Mouse (Mus musculus) lung, postnatal 10 days (tissue): ENCODE data around the gene Arhgap20.

Experiments used
- DNase-seq: peaks from one replicate; pipeline ENCODE4 v3.0.0; 2021

Arhgap20 gene

DNA sequence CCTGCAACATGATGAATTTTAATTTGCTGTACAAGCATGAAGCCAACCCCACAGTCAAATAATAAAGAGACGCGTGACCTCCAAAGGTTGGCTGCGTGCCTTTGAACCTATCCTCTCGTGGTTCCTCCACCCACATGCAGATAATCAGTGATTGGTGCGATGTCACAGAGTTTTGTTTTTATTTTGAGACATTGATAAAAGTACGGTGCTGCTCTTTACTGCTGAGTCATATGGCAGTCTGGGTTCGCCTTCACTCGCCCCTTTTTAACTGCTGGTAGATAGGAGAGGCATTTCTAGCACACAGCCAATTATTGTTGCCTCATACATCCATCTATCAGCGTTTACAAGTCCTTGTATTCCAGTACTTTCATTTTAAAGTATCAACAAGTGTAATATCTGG is 34.0 kb downstream of the Arhgap20 start:
- no peak for DNase-seq

DNA sequence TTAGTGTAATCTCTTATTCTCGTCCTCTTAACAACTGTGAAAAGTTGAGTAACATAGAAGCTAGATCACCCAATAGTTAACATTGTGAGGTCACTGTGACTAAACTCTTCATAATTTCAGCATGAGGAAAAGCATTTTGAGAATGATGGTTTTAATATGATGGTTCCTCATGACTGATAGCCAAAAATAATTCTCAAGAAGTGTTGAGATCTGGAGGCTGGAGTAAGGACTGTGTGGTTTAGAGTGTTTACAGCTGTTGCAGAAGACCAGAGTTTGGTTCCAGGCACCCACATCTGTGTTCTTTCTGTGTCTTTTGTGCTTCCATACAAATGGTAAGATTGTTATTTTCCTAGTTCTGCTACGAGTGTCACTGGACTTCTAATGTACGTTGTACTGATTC is 42.1 kb downstream of the Arhgap20 start:
- no peak for DNase-seq

DNA sequence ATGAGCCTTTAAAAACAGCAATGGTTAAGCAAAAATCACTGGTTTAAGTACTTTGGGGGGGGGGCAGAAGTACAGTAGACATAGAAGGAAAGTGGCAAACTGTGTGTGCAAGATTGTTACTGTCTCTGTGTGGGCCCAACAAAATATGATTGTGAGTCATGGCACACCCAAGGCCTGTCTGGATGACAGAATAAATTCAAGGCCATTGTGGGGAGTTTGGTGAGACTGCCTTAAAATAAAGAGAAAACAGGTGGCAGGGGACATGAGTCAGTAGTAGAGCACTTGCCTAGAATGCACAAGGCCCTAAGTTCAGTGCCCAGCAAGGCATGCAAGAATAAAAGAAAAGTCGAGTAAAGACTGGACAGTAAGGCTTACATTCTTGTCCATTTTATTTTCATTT is 47.8 kb downstream of the Arhgap20 start:
- DNase-seq = no peak

DNA sequence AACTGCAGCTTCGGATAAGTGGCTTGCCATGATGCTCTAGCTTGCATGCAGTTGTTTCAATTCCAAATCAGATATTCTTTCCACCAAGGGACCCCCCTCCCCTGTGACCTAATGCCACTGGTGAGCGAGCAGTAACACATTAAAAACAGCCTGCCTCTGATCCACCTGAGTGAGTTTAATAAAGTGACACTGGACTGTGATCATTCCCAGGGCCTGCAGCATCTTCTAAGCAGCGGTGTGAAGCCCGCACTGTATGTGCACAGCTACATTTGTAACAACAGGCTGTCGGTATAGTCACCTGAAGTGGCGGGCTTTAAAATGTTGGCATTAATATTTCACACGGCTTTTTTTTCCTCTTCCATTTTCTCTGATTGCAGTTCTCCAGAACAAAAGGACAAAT is 59.4 kb downstream of the Arhgap20 start:
- DNase-seq = no peak

DNA sequence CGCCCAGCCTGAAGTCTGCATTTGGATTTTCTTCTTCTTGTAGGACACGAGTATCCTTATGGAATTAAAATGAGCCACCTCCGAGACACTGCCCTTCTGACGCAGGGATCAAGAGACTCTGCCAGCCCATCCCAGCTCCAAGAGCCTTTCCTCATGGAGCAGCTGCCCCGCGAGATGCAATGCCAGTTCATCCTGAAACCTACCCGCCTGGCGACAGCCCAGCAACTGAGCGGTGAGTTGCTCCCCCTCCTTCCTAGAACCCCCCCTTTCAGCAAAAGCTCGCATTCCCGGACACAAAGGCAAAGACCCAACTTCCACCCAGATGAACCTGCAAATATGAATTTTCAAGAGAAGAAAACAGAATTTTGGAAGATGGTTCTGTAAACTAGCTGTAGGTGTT is 66.5 kb downstream of the Arhgap20 start:
- no peak for DNase-seq

DNA sequence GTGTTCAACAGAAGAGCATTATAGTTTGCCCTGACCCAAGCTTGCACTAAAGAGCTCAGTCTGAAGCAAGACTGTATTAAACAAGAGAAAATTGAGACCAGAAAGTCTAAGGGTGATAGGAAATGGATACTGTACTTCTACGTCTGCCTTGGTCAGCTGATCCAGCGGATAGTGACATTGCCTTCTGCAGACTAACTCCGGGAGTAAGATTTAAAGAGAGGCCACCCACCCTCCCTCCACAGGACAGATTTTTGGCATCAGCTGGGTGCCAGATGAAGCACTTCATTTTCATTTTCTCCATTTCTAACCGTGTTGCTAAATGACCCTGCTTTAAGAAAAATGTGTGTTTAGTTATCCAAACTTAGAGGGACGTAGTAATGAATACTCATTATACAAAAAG is 67.2 kb downstream of the Arhgap20 start:
- peak; percentile 22 for DNase-seq

DNA sequence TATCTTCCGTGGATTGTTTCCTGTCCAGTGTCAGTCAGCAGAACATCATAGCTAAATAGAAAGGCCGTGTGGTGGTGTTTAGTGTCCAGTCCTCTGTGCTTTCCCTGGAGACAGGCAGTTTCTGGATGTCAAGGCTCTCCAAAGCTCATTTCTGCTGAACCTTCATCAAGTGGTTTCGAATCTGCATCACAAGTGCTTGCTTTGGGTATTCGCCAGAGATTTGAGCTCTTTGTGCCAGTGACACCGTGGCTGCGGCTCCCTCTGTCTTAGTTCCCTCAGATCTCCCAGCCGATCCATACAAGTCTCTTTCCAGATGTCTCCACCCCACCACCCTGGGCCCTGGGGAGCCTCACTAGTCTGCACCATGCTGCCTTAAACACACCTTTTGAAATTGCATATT is 72.6 kb downstream of the Arhgap20 start:
- peak; percentile 36 for DNase-seq

DNA sequence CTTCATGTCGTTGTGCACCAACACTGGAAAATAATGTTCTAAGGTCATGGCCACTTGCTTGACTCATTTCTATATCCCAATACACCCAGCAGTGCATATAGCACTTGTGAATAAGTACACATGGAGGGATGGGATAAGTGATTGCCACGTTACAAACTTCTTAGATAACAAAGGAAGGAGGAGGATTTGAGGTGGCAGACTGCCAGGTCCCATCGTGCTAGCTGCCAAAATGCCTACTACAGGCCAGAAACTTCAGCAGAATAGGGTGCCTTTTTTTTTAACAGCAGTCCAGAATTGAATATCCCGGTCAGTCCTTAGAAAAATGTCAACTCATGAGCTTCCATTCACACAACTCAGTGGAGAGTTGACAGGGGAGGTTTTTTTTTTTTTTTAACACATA is 78.1 kb downstream of the Arhgap20 start:
- peak; percentile 56 for DNase-seq

DNA sequence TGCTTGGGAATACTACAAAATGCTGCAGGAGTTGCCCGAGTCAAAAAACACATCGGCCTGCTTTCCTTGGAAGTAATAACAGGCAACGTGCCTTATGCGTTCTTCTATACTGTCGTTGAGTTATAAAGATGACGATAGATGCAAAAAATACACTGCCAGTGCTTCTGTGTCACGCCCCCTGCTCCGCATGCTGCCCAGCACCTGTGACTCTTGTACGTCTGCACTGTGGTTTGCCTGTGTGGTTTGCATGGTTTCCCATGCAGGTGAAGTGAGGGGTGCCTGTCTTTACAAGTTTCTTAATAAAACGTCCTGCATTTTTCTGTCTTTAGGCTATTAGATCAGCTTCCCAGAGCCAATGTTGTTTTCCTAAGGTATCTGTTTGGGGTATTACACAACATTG is 80.7 kb downstream of the Arhgap20 start:
- no peak for DNase-seq

DNA sequence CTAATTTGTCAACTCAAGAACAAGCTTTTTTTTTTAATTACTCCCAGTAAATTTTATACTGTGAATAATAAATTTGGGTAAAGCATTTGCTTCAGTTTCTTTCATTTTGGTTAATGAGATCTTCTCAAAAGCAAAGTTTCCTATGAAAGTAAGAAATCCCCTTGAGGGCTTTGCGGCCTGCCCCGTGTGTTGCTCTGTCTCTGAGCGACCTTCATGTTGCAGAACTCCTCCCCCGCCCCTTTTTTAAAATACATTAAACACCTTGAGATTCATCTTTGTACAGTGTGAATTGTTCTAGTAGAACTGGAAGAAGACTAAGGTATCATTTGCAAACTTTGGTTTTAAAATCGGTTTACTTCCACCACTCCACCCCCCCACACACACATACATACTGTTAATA is 88.6 kb downstream of the Arhgap20 start:
- DNase-seq = no peak

DNA sequence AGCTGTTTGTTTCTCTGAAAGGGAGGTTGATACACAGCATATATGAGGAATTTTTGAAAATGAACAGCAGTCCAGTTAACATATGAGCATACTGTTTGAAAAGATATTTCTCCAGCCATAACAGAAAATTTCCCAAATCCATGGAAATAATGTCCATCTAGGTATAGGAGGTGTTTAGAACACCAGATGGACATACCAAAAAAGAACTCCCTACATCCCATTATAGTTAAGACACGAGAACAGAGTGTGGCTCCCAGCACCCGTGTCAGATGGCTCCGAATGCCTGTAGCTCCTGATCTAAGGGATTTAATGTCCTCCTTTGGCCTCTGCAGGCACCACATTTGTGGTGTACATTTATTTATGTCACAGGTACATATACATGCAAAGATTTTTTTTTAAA is 99.1 kb downstream of the Arhgap20 start:
- no peak for DNase-seq

DNA sequence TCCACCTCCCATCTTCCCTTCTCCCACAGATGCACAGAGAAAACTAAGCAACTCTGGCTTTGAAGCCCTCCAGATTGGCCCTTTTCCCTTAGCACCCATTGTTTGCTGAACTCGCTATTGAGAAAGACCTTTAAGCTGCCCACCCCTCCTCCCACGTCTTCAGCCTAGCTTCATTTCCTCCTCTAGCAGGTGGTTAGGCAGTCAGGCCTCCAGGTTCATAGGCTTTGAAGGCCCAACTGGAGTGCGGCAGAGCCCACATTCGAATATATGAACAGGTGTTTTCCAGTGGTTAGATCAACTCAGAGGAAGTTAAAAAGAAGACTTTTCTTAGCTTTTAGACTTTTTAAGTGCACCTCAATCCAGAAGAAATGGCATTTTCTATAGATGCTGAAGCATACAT is 101.5 kb downstream of the Arhgap20 start:
- no peak for DNase-seq

DNA sequence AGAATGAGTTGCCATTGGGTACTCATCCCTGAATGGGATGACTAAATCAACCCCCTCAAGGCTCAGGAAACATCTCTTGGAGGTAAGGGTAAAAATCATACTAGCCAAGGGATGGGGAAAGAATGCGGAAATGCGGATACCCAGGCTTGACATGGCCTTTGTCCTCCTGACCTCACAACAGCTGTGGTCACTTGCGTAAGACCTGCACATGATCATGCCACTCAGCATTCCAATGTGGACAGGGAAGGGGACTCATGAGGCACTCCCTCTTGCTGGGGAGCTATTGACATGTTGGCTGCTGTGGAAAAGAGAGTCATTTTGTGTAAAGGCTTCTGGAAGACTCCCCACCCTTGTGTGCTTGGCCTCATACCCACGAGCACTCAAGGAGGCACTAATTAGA is 103.9 kb downstream of the Arhgap20 start:
- DNase-seq = peak; percentile 52

DNA sequence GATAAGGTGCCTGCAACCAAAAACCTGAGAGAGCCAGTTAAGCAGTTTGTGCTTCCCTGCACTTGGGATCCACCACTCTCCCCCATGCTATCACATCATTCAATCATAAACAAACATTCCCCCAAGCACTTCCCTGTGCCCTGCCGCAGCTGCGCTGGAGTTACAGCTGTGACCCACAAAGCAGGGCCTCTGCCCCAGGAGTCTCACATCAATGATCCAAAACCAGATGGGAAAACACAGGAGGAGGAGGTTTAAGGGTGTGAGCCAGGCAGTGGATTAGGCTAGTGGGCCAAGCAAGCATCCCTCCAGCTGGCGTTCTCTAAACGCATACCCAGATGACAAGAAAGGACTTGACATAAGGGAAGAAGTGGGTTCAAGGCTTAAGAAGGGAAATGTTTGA is 109.2 kb downstream of the Arhgap20 start:
- peak; percentile 3 for DNase-seq

DNA sequence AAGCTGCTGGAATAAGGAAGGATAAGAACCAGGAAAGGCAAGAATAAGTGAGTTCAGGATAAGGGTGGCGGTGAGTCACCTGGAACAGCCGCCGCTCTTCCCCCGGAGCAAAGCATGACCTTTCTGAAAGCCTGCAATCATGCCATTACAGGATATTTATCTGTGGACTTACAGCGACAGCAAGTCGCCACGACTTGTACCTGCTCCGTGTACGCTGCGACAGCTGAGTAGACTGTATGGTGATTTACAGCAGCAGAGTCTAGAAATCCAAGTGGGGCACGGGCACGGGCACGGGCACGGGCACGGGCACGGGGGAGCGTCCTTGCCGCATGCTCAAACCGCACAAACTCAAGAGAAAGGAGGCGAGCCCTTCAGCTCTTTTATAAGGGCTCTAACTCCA is 110.4 kb downstream of the Arhgap20 start:
- DNase-seq = no peak

DNA sequence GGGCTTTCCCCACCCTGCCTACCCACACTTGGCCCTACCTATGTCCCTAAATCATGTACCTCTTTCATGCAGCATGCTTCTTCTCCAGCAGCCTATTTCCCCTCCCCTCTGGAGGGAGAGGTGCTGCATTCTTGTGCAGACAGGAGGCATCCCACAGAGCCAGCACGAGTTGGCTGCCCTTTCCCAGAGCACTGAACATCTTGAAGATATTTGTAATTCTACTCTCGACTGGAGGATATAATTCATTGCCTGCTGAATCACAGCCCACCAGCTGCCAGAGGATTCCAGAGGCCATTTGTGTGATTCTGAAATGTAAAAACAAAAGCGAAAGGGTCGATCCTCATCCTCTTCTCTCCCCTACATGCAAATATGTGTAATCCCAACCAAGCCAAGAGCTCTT is 116.2 kb downstream of the Arhgap20 start:
- DNase-seq = peak; percentile 25

DNA sequence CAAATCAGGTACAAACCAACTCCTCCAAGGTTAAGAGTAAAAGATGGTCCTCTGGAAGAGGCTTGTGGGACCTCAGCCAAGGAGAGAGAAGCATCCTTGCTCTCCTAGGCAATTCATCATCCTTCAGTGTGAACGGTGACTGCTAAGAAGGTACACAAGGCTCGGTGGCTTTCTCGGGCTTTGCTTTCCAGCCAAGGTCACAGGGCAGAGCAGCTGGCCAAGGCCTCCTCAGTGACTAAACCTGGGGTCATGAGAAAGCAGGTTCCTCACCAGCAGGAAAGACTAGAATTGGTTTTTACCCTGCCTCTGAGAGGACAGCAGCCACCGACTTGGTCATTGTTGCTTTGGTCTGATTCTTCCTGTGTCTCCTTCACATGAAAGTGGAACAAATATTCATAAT is 116.7 kb downstream of the Arhgap20 start:
- DNase-seq = no peak

DNA sequence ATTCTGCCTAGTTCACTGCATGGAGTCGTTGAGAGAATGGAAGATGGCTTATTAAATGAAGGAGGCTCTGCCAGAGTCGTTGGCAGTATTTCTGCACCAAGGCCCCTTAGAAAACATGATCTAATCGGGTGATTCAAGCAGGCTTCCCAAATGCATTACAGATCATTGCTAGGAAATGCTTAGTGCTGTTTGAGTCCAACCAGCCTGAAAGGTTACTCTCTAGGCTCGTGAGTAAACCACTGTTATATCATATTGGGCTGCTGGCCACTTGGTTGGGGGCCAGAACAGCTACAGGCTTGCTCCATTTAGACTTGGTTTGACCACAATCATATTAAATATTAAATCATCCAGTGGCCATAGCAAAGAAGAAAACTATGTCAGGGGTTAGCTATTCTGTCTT is 118.2 kb downstream of the Arhgap20 start:
- peak; percentile 61 for DNase-seq

DNA sequence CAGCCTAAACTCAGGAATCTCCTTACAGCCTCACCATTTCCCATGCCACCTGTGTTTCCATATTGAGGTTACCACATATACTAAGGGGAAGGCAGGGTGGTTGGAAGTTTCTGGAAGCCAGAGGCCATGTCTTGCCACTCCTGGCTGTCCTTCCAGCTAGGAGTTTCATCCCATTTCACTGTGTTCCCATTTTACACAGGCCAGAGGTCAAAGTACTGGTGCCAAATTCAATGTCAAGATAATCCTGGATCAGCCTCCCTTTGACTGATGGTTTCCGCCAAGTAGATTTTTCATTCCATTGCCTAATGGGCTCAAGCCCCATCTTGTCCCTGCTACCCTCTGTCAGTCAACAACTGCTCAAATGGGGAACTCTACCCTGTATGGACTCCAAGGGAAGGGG is 127.8 kb downstream of the Arhgap20 start:
- no peak for DNase-seq
